Mouse (Mus musculus) natural killer cell, adult 2 months (primary cell): Measurements from ENCODE around the gene Tmem106c.

Experiments used
- DNase-seq, 2 experiments: peaks; one replicate each; pipeline ENCODE4 v3.0.0; 2022; ENCODE audit warnings: low spot score in 2 of 2

Tmem106c gene

DNA sequence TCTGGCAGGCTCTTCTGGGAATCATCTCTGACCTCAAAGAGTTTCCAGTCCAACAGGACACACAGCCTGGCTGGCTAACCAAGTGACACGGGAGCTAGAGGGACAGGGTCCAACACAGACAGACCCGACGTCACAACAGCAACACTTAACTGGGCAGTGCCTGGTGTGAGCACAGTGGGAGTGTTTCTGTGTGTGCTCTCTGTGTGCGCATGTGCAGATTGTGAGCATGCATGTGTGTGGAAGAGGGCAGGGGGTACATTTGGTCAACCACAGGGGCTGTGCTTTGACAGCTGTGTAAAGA lies 11.2 kb upstream of the Tmem106c start:
- no peak for DNase-seq

DNA sequence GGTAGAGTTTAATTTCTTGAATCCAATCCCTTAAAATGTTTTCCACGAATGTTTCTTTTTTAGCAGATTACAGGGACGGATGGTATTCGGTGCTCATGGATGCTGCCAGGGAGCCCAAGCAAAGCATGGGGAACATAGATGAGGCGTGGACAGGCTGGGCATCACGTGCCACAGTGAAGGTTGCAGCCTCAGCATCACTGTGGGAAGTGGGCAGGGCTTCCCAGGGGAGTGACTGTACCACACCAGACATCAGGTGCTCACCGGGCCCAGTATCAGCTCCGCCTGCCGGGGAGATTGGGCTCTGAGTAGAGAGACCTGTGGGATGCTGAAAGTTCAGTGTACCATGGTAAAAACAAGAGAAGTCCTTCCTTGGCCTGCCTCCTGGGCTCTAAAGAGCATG lies 9.3 kb upstream of the Tmem106c start:
- no peak for DNase-seq

DNA sequence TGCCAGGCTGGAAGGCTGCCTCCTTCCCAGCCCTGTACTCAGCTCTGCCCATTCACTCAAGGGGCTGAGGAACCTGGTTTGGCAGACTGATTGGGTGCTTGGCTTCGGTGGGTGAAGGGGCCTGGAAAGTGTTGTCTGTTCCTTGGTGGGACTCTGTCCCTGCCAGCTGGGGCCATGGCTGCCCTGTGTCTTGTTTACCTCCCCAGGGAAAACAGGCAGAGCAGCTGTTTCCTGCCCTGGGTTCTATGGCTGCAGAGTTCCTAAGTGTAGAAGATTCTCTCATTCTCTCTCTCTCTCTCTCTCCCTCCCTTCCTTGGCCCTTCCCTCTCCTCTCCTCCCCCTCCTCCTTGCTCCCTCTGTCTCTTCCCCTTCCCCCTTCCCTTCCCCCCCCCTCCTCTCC lies 8.7 kb upstream of the Tmem106c start:
- no peak for DNase-seq

DNA sequence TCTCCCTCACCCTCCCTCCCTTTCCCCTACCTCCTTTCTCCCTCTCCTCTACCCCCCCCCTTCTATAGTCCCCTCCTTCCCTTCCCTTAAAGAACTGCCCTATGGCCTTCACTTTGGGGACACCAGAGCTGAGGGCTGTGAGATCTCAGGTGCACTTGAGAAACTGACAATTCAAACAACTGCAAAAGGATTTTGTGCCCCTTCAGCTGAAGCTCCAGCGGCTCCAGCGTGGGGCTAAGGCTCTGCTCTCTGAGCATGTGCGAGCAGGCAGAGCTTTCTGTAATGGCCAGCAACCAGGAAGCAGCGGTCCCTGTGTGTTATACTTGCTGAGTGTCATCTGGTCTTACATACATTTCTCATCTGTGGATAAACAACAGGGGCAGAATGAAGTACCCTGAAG lies 8.3 kb upstream of the Tmem106c start:
- DNase-seq, result no peak

DNA sequence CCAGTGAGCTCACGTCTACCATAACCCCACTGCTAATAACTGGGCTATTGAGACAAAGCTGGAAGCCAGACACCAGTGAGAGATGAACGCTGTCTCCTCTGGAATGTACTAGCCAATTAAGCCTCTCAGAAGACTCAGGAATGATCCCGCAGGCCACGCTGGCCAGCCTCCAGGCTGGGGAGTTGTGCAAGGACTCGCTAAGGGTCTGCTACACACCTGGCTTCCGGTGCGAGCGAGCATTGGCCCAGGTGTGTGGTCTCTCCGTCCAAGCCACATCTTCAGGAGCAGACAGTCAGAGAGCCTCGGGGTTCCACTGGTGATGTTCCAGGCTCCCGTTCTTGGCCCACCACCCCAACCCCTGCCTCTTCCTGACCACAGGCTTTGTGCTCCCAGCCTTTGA lies 7.6 kb upstream of the Tmem106c start:
- DNase-seq, result no peak

DNA sequence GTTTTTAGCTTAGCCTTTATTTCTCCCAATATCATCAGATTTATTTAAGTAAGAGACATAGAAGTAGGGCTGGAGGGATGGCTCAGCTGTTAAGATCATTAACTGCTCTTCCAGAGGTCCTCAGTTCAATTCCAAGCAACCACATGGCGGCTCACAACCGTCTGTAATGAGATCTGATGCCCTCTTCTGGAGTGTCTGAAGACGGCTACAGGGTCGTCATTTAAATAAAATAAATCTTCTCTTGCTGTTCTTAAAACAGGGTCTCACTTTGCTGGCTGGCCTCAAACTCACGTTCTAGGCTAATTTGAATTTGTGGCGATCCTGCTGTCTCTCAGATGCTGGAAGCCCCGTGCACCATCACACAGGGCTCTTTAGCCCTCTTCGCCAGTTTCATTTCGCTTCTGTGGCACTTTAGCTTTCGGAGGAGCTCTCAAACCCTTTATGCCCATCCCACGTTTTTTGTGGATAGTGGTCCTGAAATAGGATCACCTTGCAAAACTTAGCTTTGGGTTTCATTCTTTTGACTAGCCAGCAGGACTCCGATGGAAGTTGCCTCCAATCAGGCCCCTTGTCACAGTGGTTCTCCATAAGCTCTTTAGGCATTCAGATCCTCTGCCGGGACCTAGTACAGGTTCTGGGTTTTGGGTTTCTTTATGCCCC lies 541 bp upstream of the Tmem106c start:
- peak; percentile 23 to 34 for DNase-seq

DNA sequence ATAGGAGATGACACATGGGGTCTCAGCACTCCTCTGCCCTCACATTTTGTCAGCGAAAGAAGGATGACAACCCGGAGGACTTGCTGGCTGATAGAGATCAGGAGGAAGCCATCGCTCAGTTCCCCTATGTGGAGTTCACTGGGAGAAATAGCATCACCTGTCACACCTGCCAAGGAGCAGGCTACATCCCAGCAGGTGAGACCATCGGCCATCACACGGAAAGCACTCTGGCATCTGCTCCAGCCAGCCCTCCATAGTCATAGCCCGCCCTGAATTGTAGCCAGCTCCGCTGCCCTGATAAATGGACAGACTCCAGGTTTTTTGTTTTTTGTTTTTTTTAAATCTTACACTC lies 812 bp downstream of the Tmem106c start:
- DNase-seq, result no peak

DNA sequence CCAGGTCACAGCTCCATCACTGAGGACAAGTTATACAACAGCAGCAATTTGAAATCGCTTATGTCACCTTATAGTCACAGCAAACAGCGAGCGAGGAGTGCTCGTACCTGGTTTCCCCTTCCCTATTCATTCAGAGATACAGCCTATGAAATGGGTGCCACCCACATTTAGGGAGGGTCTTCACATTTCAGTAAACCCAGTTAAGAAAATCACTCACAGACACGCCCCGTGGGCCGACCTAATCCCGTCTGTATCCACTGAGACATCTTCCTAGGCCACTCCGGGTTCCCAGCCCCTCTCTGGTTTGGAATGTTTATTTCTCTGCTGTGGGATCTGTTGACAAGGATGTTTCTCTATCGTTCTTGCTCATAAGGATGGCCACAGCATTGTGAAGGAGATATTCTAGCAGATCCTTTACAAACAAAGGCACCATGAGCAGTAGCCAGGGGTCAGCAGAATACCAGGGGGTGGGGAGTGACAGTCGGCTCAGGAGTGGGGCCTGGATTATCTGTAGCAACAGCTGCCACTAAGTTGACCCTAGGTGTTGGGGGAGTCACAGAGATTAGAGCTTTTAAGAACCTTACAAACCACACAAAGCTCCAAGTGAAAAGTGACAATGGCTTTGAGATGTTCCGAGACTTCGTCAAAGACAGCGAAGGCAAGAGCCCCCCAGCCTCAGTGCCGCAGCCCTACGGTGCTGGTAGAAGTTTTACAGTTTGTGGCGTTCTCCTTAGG lies 1.5 kb downstream of the Tmem106c start:
- no peak for DNase-seq

DNA sequence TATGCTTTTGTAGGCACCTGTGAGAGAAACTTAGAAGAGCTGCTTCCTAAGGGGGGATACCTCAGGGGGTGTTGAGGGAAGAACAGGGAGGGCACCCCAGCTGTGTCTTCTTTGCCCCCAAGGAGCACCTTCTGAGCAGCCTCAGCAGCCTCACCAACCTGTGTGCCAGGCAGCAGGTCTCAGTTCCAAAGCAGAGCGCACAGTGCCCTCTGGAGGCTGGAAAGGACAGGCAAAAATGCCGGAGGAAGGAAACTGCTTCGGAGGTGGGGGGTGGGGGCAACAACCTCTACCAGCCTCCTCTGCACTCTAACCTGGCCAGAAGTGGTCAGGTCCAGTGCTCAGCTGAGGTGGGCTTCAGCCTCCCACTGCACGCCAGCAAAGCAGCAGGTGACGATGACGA lies 6.3 kb downstream of the Tmem106c start:
- no peak for DNase-seq

DNA sequence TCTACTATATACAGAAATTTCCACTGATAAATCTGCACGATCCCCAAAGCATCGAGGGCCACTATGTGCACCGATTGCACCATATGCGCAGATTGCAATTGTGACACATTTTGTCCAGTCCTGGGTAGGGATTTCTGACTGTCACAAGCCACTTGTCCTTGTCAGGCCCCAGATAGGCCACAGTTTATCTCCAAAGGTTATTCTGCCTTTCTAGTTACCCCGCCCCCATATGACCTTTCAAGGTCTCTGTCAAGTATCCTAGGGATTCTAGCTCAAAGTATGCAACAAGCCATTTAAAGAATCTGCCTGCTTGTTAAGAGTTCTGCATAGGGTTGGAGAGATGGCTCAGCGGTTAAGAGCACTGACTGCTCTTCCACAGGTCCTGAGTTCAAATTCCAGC lies 8.6 kb downstream of the Tmem106c start:
- DNase-seq, result no peak

DNA sequence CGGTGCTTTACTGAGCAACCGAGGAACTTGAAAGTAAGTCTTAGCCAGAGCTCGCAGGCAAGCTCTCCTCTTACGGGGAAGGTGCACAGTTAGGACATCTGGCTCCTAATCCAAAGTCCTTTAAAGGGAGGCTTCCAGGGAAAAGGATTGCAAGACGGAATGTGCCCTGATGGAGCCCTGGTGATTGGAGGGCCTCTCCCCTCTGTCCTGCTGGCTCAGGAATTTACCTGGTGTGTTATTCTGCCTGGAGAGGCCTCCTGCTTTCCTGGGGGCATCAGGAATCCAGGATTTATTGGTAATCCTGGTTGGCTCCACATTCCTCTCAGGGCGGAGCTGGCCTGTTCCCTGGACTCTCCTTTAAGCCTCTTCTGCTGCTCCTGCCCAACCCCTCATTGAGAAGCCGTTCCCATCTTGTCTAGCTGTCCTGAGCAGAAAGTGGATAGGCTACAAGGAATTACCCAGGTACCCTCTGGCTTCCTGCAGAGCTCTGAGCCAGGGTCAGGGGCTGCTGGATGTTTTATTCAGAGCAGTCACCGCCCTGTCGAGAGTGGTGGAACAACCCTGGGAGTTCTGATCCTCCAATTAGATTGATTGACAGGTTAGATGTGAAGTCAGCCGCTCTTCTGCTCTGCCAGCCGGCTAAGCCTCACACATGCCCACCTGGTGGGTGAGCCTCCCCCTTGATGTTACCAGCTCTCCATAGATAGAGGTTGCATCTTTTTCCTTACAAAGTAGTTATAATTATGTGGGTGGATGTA lies 9.4 kb downstream of the Tmem106c start:
- no peak for DNase-seq

DNA sequence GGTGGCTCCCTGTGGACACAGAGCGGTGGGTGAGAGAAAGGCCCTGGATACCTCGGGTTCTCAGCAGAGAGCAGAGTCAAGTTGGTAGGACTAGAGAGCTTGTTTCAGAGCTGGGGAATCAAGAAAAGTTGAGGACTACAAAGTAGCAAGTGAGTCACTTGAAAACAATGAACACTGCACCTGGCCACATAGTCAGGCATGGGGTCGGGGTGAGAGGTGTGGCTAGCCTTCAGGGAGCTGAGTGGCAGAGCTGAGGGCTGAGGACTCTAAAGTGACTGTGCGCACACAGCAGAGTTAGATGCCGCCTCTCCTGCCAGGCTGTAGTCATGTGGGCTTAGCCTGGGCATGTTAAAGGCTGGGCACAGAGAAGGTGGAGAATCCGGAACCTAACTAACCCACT lies 17.6 kb downstream of the Tmem106c start:
- no peak for DNase-seq

DNA sequence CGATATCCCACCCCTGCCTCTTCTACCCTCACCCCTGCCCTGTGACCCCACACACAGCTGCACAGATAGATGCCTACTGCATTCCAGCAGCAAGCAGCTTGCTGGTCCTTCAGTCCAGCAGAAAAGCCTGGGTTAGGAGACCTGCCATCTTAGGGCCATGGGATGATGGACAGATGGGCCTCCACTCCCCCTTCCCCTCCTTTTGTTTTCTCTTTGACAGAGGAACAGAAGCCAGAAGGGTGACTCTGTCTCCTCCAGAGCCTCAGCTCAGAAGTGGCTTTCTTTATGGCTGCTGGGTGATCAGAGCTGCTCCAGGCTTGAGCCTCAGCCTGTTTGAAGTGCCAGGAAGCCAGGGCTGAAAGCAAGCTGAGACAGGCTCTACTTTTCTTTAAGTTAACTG lies 25.5 kb downstream of the Tmem106c start:
- no peak for DNase-seq

DNA sequence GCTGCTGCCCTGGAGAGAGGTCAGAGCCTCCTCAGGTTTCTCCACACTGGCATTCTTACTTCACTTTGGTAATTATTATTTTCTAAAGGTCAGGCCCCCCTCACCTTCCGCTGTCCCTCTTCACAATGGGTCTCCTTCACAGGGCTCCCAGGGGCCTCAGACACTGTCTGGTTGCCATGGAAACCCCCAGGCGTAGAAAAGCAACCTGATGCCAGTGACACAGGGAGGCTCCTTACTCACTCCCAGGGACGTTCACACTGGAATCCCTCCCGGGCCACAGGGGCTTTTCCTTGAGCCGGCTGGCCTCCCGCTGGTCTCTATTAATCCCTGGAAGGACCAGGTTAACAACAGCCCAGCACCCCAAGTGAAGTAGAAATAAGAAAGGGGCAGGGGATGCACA lies 26.1 kb downstream of the Tmem106c start:
- DNase-seq, result no peak

DNA sequence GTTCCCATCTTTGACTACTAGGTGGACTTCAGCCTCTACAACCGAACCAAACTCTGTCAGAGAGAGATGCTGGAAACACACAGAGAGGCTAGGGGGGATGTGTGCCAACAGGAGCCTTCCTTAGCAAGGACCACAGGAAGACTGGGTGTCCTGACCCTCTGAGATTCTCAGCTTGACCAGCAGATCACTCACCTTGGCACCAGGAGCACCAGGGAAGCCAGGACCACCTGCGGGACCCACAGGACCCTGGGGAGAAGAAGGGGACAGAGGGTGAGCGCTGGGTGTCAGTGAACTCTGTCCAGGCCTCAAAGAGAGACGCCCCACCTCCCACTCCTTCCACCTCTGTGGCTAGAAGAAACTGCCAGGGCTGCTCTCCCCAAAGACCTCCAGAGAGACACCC lies 26.7 kb downstream of the Tmem106c start:
- DNase-seq, result no peak

DNA sequence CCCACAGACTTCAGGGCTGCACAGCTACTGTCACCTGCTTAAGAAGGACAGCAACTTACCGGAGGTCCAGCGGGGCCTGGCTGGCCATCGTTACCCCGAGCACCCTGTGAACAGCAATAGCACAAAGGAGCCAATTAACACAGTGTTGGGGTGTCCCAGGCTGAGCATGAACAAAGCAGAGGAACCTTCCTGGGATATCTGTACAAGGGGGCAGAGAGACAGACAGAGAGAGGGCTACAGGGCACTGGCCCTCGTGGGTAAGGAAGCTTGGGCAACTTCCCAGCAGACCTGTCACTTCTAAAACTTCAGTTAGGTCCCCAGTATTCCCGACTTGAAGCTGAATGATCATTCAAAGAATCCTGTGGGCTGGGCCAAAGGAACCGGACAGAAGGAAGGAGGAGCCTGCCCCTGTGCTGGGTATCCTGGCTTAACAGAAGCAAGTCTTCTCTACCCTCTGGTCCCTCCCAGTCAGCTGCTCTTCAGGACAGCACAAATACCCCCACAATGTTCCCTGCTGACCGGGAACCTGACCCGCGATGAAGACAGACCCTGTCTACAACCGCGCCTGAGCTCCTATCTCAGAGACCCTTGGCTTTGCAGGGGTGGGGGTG lies 27.4 kb downstream of the Tmem106c start:
- no peak for DNase-seq

DNA sequence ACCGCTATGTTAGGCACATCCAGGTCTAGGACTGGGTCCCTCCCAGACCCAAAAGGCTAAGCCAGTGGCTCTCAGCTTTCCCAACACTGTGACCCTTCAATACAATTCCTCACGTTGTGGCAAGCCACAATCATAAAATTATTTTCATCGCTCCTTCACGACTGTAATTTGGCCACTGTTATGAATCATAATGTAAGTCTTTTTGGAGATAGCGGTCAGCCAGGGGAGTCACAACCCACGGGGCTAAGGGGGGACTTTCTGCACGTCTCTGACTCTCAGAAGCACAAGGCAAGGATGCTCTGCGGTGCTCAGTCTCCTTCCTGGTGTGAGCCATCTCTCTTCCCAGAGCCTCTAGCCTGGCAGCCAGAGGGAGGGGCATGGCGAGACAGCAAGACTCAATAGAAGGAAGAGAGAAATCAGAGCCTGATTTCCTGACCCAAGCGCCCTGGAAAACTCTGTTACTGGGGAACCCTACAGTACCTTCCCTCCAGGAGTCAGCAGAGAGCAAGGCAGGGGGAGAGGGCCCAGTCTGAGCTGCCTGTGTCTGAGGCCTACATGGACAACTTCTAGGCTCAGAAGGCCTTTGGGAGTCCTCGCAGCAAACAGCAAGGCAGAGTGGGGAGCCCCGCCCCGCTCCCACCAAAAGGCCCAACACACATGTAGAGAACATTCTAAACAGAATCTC lies 28.2 kb downstream of the Tmem106c start:
- DNase-seq, result no peak

DNA sequence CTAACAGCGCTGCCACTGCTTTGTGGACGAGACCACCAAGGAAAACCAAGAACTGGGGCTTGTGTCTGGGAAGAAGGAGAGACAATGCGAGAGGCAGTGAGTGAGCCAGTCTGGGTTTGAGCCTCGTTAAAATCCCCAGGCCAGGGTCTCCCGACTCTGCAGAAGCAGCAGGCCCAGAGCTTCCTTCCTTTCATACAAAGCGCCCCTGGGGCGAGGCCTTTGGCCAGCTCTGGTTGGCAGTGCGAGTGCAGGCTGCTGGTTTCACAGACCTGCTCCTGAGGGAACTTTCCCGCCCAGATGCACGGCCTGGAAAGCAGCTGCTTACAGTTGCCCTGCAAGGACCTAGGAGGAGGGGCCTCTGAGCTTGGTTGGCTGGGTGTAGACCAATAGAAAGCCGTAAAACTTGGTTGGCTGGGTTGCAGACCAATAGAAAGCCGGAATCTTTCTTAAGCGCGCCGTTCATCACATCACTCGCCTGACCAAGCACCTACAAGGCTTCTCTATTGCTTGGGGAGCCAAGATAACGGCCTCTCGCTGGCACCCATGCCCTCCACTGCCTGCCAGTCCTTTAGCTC lies 28.8 kb downstream of the Tmem106c start:
- DNase-seq, result peak; percentile 23 to 41

DNA sequence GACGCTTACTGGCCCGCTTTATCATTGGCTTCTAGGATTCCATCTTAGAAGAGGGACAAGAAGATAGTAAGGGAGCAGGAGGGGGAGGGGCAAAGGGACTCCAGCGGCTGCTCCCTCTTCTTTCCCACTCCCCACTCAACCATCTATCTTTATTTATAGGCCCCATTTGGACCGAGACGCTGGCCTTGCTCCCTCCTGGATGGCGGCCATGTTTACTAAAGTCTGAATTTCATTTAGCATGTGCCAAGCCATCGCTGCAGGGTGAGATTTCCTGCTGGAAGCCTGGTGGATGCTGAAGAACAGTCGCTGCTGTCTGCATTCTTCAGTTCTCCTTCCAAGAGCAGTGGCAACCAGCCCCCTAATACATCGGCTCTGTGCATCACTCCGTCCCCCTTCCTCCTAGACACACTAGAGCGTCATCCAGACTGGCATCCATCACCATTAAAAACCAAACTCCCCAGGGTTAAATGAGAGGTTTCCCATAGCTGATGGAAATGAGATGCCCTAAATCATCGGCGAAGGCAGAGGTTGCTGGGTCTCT lies 32.8 kb downstream of the Tmem106c start:
- DNase-seq, result no peak

DNA sequence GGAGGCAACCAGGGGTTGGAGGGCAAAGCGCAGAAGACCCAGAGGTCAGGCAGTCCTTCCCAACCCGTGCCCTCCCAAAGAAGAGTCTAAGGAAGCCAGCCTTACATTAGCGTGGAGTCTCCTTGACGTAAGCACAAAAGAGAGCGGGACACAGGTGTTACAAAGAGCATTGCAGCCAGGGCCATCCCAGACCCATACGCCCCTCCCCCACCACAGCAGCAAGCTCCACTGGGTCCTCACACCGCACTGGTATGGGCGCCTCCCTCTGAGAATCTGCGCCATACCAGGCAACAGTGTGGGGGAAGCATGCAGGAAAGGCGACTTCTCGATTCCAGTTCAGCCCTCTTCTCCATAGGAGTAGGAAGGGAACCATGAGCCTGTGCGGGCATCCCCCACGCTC lies 35.5 kb downstream of the Tmem106c start:
- no peak for DNase-seq

DNA sequence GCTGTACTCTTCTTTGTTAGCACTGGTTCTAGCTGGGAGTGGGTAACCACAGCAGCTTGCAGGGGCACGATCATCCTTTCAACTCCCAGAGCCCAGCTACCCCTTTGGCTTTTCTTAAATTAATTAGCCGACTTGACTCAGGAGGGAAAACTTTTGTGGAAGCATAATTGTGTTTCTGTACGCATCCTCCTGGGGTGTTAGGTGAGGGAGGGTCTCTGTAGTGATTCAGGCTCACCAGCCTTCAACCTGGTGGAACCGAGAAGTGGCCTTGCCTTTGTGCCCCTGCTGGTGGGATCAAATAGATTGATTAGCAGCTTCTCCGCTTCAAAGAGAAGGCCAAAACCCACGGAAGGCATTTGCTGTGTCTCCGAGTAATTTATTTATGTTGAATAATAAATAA lies 36.0 kb downstream of the Tmem106c start:
- DNase-seq, result no peak
